Mouse (Mus musculus) myocyte (in vitro differentiated cells): ENCODE measurements around the gene H2-Ob.

Experiments used
- MYOD1 ChIP-seq, 3 experiments: IDR thresholded peaks; one replicate each; pipeline ENCODE4 v1.6.1; 2011; ENCODE audit warnings: control low read depth in 2 of 3, low read depth in 2 of 3, mild to moderate bottlenecking in 2 of 3, moderate library complexity in 1 of 3; ENCODE audit not compliant: insufficient read length in 2 of 3, control insufficient read depth in 1 of 3
- MYOG ChIP-seq, 3 experiments: IDR thresholded peaks; one replicate each; pipeline ENCODE4 v1.6.1; 2011; ENCODE audit warnings: control low read depth in 2 of 3, low read depth in 2 of 3, mild to moderate bottlenecking in 2 of 3; ENCODE audit not compliant: insufficient read length in 2 of 3, control insufficient read depth in 1 of 3, insufficient read depth in 1 of 3
- POLR2A ChIP-seq: IDR thresholded peaks from one replicate; pipeline ENCODE4 v1.6.1; 2011; ENCODE audit warnings: low read depth, mild to moderate bottlenecking, control low read depth, moderate library complexity; ENCODE audit not compliant: insufficient read length
- SRF ChIP-seq: IDR thresholded peaks from one replicate; pipeline ENCODE4 v1.6.1; 2011; ENCODE audit warnings: low read depth; ENCODE audit not compliant: control insufficient read depth, insufficient read length

GRCm38 (mm10) chr17:34287648-34288047 lies 48.9 kb downstream of the H2-Ob start, which contains the start of gene H2-Aa:
- TF ChIP-seq MYOD1 (IDR thresholded peaks at IDR 0.05; ENCODE audit: control insufficient read depth in 1 of 3, insufficient read length in 2 of 3, low read depth in 2 of 3) (no peak), SRF (no peak), MYOG (IDR thresholded peaks at IDR 0.05; ENCODE audit: control insufficient read depth in 1 of 3, insufficient read depth in 1 of 3, insufficient read length in 2 of 3, low read depth in 2 of 3) (no peak), POLR2A (no peak)
